Mouse (Mus musculus) embryonic fibroblast, embryonic 13.5 days (primary cell): ENCODE data around the gene Pheta2.

Experiments
- CTCF ChIP-seq: IDR thresholded peaks from 2 replicates; pipeline ENCODE4 v1.5.1; 2011; ENCODE audit warnings: mild to moderate bottlenecking, control low read depth, low read length, moderate library complexity, borderline replicate concordance; ENCODE audit not compliant: insufficient read depth
- POLR2A ChIP-seq: IDR thresholded peaks from 2 replicates; pipeline ENCODE4 v1.6.1; 2011; ENCODE audit warnings: low read depth, mild to moderate bottlenecking, control low read depth, low read length, moderate library complexity

GRCm38 (mm10) chr15:82319613-82320012, 19.1 kb upstream of the Pheta2 start:
- TF ChIP-seq POLR2A, result no peak
- no peak for TF ChIP-seq CTCF
